Comparison of ENCODE assay signal across 11 mouse cellular contexts in the genomic region with DNA sequence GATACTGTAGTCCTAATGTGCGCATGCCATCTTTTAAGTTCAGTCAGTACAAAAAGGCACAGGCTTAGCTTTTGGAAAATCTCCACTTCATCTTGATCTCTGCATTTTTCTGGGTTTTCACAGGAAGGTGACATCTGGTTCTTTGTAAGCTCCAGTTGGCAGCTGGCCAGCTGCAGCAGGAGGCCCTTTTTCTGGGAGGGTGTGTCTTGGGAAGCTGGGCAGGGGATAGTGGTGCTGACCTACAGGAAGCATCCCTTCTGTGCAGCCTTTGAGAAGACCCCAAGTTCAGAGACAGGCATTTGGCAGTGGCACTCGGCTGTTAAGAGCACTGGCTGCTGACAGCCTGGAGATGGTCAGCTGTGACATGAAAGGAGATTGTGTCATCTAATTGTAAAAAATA. TPM values are rescaled to one million over a fixed set of nuclear protein-coding genes. Genes with fewer than 3 reads are reported as not detected.
DNase-seq lines count a peak whose midpoint lies in the region; ATAC-seq and TF ChIP-seq lines count a peak whose summit lies in the region.
"Had no signal": no experiment of that assay in that cellular context is flagged by ENCODE, and none has a peak within 500 bp of the region (broad histone marks: within the 10 kb centered on the region; RNA-seq: fewer than 3 reads in every experiment).

No protein-coding gene starts in this region.

- ATAC-seq in limb, embryonic 15.5 days (ENCODE audit: insufficient number of reproducible peaks, low FRiP score, low TSS enrichment, low read depth), result no peak
- ATAC-seq in inflammation-experienced regulatory T-cells, adult 6 months, result no peak
- ATAC-seq: activated CD4-positive, CD25-positive, alpha-beta regulatory T cell, adult 4 months had no signal

- 64% methylated on average over 2 of the region's 2 CpGs for WGBS in embryonic facial prominence, embryonic 10.5 days
- WGBS in limb, embryonic 15.5 days, result 26% methylated on average over 2 of the region's 2 CpGs

- H3K9ac ChIP-seq in limb, embryonic 15.5 days, result no peak overlapping the region
- H3K9ac ChIP-seq: liver, embryonic 14.5 days had no signal

- peaks cover 43% of the 10 kb centered on the region for H3K4me1 ChIP-seq in embryonic facial prominence, embryonic 10.5 days
- peaks cover 27% of the 10 kb centered on the region for H3K4me1 ChIP-seq in limb, embryonic 15.5 days

- H3K4me3 ChIP-seq in layer of hippocampus, adult 2 months, result no peak overlapping the region
- H3K4me3 ChIP-seq in embryonic facial prominence, embryonic 10.5 days, result no peak overlapping the region
- no peak overlapping the region for H3K4me3 ChIP-seq in limb, embryonic 15.5 days

- no peak for TF ChIP-seq CTCF in layer of hippocampus, adult 2 months (conservative IDR thresholded peaks at IDR 0.05)

- no peak overlapping the region for H3K4me2 ChIP-seq in limb, embryonic 15.5 days

- H3K36me3 ChIP-seq in embryonic facial prominence, embryonic 10.5 days (replicated peaks), result no peaks in the 10 kb centered on the region
- H3K36me3 ChIP-seq in limb, embryonic 15.5 days, result no peaks in the 10 kb centered on the region

- peak overlapping the region; percentile 4; the same call in 1 of the 2 replicates for H3K27ac ChIP-seq in layer of hippocampus, adult 2 months
- 0 out of 2 replicates have a peak overlapping the region, but pooled peaks have one; percentile 25 for H3K27ac ChIP-seq in embryonic facial prominence, embryonic 10.5 days (replicated peaks)
- H3K27ac ChIP-seq in limb, embryonic 15.5 days, result peak overlapping the region; percentile 3; the same call in 1 of the 2 replicates
- H3K27ac ChIP-seq: liver, embryonic 14.5 days had no signal

- H3K9me3 ChIP-seq in embryonic facial prominence, embryonic 10.5 days, result no peaks in the 10 kb centered on the region
- no peaks in the 10 kb centered on the region for H3K9me3 ChIP-seq in limb, embryonic 15.5 days

- peak; percentile 38 for DNase-seq in cerebellum, adult 9-11 months
- DNase-seq in cerebellum, postnatal 36 days, result no peak
- DNase-seq in layer of hippocampus, adult 2 months (ENCODE audit: low spot score in 2 of 2), result no peak
- no peak for DNase-seq in layer of hippocampus, postnatal 36 days
- peak; percentile 44 for DNase-seq in embryonic facial prominence, embryonic 10.5 days (ENCODE audit: low spot score)
- no peak for DNase-seq in spleen, adult 12 weeks (ENCODE audit: low spot score)

- peaks cover 7% of the 10 kb centered on the region for H3K27me3 ChIP-seq in embryonic facial prominence, embryonic 10.5 days (replicated peaks; ENCODE audit: low read depth, poor library complexity, severe bottlenecking)
- H3K27me3 ChIP-seq in limb, embryonic 15.5 days, result 0 out of 2 replicates have a peak, but pooled peaks cover 10% of the 10 kb centered on the region

RNA-seq across cellular contexts. Expression of a gene that starts 5.5 kb away (rescaled TPM):
- 10 to 100 TPM; 64.1 to 76.0 TPM for total RNA-seq in layer of hippocampus, adult 2 months (2021)
- total RNA-seq in layer of hippocampus, postnatal 36 days (2021), result 10 to 100 TPM; 56.1 to 61.9 TPM
- polyA plus RNA-seq in embryonic facial prominence, embryonic 10.5 days (2016; fragmentation: Nextera tagmentation; extraction: Ambion mirVana), result 24.1 and 26.8 TPM in 2 replicates
- 16.2 and 16.5 TPM in 2 replicates for polyA plus RNA-seq in limb, embryonic 15.5 days (2015; fragmentation: Nextera tagmentation; extraction: Ambion mirVana)
- polyA plus RNA-seq in inflammation-experienced regulatory T-cells, adult 6 months (2017; shearing (Covaris generic)), result 1 to 10 TPM in 1 of 3 experiments, under 1 TPM in 2; 0.67 to 1.3 (median 0.69) TPM

RNA-seq across cellular contexts. Expression of a gene that starts 17.4 kb away (rescaled TPM):
- total RNA-seq in layer of hippocampus, adult 2 months (2021), result not detected
- total RNA-seq in layer of hippocampus, postnatal 36 days (2021), result not detected
- not detected in 2 replicates for polyA plus RNA-seq in embryonic facial prominence, embryonic 10.5 days (2016; fragmentation: Nextera tagmentation; extraction: Ambion mirVana)
- polyA plus RNA-seq in limb, embryonic 15.5 days (2015; fragmentation: Nextera tagmentation; extraction: Ambion mirVana), result not detected in 2 replicates
- not detected for polyA plus RNA-seq in inflammation-experienced regulatory T-cells, adult 6 months (2017; shearing (Covaris generic))
- polyA plus RNA-seq: activated CD4-positive, CD25-positive, alpha-beta regulatory T cell, adult 4 months; neural tube, embryonic 14.5 days had no signal

RNA-seq across cellular contexts. Expression of a gene that starts 38.5 kb away (rescaled TPM):
- total RNA-seq in layer of hippocampus, adult 2 months (2021), result 10 to 100 TPM; 28.9 to 31.6 TPM
- 10 to 100 TPM; 26.1 to 30.0 TPM for total RNA-seq in layer of hippocampus, postnatal 36 days (2021)
- 2.6 and 2.8 TPM in 2 replicates for polyA plus RNA-seq in embryonic facial prominence, embryonic 10.5 days (2016; fragmentation: Nextera tagmentation; extraction: Ambion mirVana)
- 0.55 and 0.76 TPM in 2 replicates for polyA plus RNA-seq in limb, embryonic 15.5 days (2015; fragmentation: Nextera tagmentation; extraction: Ambion mirVana)
- polyA plus RNA-seq in inflammation-experienced regulatory T-cells, adult 6 months (2017; shearing (Covaris generic)), result under 1 TPM in 1 of 3 experiments, not detected in 2; 0.20 TPM

Comparison
In these comparisons a context has a peak if more than half of its experiments do, and no peak if none do; other contexts are left out.
1. DNase-seq: peak in cerebellum, adult 9-11 months (single experiment) and embryonic facial prominence, embryonic 10.5 days (single experiment); none in cerebellum, postnatal 36 days (0 of 2), layer of hippocampus, adult 2 months (0 of 2), layer of hippocampus, postnatal 36 days (0 of 2) and spleen, adult 12 weeks (single experiment).
2. Peak in every context shown above with its lines, with median percentiles within 50 percentile points of each other: H3K27ac ChIP-seq.